Mouse (Mus musculus) ovary, postnatal 36 days (tissue): ENCODE measurements around the gene Serpind1.
A peak's percentile ranks its signal among the peaks of the same experiment; 100 is the strongest.

ENCODE experiments used
- DNase-seq: peaks from one replicate; pipeline ENCODE4 v3.0.0; 2022; ENCODE audit warnings: low spot score, mixed read lengths

Gene Serpind1

DNA sequence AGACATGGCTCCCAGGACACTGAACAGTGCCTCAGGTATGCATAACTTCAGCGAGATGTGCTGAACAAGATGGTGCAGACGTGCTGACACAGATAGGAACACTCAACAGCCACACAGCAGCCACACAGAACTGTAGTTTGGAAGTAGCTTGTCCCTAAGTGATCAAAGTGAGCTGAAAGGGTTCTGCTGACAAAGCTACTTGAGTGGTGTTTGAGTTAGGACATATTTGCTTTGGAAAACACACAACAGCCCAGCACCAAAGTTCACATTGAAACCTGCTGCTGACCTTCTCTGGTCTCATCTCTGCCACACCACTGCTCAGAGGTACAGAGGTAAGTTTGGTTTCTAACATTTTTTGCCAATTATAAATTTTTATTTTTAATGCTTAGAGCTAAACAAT, at the start of gene Serpind1:
TSS of gene Serpind1 (plus strand) at position 256 of the 400 bp plus-strand sequence.
- no peak for DNase-seq

DNA sequence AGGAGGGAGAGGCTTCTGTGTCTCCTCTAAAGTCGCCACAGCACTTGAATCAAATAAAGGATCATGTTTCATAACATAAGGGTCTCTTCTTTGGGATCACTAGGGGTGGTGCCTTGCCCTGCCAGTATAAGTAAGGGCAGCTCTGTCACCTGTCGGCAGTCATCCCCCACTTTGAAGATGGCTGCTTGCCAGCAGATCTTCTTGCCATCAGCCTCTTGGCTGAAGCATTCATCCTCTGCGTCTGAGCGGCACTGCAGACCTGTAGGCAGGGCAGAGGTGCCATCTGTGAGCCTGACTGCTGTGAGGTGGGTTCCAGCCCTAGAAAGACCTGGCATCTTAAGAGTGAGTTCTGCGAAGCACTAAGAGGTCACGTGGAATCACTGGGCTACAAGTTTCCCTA, 48.0 kb upstream of the Serpind1 start:
- DNase-seq: no peak

DNA sequence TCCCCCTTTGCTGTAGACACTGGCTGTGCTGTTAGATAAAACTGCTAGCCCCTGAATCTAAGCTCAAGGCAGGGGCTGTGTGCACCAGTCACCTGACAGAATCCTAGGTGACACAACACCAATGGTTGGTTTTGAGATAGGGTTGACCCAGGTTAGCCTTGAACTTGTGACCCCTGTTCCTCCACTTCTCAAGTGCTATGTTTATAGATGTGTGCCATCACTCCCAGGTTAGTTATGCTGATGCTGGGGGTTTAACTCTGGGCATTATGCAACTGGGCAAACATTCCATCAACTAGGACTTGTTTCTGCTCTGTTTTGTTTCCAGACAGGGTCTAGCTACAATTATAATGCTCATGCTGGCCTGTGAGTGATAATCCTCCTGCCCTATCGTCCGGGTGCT, 44.1 kb upstream of the Serpind1 start:
- no peak for DNase-seq

DNA sequence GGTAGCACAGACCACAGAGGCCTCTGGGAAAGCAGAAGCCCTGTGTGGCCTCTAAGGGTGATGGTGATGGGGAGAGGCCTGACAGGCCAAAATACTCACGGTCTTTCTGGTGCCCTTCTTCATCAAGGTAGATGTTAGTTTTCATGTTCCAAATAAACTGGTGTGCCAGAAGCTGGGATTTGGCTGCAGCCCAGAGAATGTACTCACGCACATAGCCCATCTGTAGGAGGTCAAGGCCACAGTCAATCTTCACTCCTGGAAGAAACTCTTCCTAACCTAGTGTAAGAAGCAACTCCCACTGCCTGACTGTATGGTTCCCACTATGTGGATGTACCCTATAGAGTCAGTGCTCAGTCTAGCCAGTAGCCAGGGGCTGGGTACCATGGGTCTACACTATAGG, 40.2 kb upstream of the Serpind1 start:
- no peak for DNase-seq

DNA sequence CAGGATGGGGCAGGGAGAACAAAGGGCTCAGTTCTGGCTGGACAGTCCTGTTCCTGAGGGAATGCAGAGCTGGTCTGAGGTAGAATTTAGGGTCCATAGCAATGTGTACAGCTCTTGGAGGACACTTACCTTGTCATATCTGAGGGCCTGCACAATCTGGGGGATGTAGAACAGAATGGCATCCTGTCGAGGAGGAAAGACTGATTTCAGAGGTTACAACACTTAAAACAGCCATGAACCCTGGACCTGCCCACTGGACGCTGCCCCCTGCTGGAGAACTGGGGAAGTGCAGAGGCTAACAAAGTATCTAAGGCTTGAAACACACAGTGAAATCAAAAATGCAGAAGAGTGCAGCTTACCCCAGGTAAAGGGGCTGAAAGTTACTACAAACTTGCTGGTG, 38.4 kb upstream of the Serpind1 start:
- peak; percentile 61 for DNase-seq

DNA sequence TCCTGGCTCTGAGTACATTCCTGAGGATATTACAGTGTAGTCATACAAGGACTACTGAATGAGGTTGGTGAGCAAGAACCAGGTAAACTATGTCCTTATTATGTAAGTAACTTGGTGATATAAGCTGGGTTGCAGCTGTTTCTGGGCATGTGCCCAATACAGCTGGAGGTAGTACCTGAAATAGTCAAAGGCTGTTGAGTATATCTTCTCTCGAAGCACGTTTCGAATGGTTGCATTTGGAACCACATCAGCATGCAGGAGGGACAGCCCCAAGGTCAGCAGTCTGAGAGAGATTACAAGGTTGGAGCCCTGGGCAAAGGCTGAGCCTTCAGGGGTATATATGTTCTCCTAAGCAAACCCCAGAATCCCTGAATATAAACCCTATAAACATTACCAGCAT, 30.4 kb upstream of the Serpind1 start:
- DNase-seq: no peak

DNA sequence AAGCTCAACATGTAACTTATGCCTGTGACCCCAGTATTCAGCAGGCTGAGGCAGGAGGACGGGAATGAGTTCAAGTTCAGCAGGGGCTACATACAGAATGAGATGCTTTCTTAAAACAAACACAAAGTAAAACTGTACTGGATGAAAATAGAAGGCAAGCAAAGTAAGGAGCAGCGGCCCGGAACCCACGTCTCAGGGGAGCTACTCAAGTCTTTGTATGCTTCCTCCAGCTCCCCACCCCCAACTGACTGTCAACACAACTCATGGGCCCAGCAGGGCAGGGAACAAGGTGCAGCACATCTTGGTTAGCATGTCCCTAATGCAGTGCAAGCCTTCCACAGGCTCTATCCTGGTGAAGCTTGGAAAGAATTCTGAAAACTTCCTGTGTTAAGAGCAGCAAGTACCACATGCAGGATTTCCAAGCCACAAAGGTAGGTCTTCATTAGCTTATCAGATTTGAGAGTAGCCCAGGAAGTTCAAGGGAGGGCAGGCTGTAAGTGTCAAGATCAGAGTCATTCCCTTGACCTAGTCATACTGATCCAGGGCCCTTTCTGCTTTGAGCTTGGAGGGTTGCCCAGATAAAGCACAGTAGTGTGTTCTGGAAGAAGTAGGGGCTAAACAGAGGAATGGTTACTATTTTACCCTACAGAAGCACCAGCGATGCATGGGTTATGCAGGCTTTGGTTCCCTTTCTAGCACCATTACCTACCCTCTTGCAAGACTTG, 27.5 kb upstream of the Serpind1 start:
- DNase-seq: no peak

DNA sequence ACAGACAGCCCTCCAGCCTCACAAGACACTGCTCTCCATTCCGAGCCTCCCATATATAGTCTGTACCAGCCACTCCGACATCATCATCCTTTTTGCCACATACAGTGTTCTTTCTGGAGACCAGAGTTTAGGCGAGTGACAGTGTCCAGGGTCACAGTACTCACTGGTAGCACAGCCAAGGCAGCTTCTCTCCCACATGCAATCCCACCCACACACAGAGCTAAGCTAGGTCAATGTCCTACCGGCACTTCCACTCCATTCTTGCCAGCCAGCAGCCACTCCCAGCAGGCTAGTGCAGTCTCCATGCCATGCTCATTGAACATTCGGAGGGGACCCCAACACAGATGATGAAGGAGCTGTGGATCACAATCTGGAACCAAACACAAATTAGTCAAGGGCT, 23.7 kb upstream of the Serpind1 start:
- no peak for DNase-seq

DNA sequence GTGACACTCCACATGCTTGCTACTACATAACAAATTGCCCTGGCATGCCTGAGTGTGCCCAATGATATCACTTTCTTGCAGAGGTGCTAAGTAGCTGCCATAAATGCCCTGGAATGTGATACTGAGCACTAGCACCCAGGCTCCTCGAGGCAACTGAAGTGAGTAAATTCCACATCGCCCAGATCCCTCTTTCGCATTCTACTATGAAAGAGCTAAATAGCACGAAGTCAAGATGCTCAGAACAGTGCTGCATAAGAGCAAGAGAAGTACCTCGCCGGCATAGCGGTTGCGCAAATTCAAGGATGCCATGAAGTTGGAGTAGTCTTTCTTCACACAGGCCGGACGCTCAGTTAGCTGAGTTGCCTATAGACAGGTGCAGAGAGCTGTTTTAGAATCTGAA, 22.1 kb upstream of the Serpind1 start:
- DNase-seq: no peak

DNA sequence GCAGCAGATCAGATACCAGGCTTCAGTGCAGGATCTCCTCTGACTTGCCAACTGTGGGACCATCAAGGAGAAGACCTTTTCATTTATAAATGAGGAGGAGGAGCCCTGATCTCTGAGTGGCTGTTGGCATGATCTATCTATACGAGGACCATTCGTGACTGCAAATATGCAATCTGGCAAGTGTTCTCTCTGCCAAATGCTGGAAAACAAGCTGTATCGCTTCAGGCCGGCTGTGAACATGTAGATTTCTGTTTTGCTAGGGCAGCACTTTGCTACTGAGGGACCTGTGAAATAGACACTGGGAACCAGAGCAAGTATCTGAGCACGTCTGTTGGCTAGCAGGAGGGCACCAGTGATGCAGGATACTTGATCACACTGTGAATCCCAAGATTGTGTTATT, 18.6 kb upstream of the Serpind1 start:
- DNase-seq: no peak

DNA sequence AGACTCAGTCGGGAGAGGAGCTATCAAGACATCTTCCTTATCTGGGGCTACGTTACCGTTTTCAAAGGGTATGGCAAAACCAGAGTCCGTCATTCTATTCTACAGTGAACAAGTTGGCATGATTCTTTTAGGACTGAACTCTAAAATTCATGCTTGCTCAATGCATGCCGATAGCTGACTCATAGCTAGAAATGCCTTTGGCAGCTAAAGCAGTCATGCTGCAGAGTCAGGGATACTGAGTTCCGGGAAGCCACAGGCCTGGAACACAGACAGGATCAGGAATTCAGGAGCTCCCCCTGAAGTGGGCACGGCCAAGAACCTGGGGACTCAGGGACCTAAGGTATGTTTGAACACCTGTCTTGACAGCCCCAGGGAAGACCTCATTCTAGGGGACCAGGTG, 14.6 kb upstream of the Serpind1 start:
- DNase-seq: no peak

DNA sequence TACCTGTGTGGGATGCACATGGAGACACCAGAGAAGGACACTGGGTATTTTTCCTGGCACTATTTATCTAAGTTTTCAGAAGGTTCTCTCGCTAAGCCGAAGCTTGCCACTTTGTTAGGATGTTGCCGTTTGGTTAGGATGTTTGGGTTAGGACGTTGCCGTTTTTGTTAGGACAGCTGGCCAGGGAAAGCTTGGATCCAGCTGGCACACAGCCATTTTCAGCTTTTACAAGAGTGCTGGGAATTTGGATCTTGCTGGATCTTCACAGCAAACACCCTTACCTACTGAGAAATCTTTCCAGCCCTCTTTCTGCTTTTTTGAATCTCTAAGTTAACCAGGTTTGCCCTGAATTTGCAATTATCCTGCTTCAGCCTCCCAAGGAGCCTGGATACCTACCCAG, 9.7 kb upstream of the Serpind1 start:
- peak; percentile 13 for DNase-seq

DNA sequence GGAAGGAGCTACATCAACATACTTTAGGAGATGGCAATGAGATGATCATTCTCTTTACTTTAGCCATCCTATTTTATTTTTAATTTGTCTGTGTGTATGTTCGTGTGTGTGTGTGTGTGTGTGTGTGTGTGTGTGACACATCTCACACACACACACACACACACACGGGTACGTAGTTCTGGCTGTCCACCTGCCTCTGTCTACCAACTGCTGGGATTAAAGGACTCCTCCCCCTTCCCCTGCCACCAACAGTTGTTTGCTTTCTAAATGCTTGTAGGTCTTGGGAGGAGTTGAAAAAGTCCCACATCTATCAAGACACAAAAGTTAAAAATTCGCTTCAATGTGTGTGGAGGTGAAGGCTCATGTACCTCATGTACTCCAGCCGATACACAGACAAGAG, 6.4 kb upstream of the Serpind1 start:
- DNase-seq: no peak

DNA sequence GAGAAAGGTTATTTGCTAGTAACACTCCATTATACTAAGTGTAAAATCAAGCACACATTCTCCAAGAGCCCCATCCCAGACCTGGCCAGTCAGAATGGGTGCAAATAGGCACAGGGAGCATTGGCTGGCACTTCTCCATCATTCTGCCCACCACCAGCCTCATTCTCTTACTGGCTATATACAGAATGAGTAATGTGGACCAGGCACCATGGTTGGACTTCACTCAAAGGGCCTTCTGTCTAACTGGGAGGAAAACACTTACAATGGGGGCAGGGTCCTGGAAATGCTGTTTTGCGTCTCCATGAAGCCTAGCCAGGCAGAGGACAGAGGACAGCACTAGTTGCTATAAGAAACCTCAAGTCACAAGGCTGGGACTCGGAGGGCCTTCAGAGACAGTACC, 5.1 kb upstream of the Serpind1 start:
- DNase-seq: no peak

DNA sequence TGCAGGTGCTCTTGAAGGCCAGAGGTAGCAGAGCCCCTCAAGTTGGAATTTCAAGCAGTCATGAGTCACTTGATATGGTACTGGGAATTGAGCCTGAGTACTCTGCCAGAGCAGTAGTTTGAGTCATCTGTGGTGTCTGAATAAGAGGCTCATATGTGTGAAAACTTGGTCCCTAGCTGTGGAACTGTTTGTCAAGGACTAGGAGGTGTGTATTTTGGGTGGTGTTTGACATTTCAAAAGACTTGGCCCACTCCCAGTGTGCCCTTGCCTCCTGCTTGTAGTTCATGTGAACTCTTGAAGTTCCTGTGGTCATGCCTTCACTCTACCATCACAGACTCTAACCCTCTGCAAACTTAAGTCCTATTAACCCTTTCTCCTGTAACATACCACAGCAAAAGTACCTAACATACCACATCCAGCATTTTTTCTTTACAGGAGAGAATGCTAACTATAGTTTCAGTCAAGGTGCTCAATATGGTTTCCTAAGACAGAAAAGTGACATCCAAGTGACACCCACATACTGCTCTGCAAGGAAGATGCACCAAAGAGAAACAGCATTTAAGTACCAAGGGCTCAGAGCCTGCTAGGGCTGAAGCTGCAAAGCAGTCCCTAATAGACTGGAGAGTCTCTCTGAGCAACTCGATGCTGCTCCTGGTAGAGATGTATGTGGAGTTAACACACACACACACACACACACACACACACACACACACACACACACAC, 1.2 kb upstream of the Serpind1 start:
- DNase-seq: no peak

DNA sequence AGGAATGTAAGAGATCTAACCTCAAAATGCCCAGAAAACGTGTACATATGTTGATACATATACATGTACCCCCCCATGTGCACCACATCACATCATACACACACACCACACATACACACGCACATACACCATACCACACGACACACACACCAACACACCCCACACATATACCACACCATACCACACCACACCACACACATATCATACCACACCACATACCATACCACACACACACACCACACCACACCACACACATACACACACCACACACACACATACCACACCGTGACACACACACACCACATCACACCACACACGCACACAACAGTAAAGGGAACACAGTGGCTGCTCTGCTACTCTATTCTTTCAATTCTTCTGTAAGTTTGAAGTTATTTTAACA, 684 bp downstream of the Serpind1 start:
- no peak for DNase-seq

DNA sequence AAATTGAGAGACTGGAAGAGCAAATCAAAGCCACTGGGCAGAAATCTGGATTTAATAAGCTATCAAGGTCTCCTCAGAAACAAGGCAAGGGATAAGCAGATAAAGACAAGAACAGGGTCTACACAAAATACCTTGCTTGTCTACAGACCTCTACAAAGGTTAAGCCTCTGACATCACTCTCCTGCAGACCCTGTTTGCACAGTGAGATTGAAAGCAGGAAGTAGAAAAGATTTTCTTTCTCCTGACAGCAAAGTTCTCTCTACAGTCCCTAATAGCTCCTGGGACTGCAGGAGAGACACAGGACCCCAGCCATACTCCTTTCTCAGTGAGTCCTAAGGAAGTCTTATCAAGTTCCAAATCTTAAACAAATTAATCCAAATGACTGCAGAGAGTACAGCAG, 3.4 kb downstream of the Serpind1 start:
- DNase-seq: no peak

DNA sequence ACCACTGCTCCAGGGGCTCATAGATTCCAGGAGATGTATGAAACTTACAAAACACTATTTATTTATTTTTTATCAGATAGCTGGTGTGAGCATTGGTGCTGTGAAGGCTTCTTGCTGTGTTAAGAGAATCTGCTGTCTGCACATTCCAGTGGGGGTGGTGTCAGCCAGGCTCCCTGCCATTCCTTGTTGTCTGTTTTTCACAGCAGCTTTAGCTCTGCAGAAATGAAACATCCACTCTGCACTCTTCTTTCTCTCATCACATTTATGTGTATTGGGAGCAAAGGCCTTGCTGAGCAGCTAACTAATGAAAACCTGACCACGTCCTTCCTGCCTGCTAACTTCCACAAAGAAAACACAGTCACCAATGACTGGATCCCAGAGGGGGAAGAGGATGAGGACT, 4.9 kb downstream of the Serpind1 start:
- no peak for DNase-seq

DNA sequence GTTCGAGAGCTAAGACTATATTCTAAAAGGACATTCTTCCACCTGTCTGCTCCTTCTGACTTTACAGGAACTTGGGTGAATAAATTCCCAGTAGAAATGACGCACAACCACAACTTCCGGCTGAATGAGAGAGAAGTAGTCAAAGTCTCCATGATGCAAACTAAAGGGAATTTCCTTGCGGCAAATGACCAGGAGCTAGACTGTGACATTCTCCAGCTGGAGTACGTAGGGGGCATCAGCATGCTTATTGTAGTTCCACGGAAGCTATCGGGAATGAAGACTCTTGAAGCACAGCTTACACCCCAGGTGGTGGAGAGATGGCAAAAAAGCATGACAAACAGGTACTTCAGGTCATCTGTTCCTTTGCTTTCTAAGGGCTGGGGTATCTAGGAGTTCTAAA, 8.5 kb downstream of the Serpind1 start:
- no peak for DNase-seq

DNA sequence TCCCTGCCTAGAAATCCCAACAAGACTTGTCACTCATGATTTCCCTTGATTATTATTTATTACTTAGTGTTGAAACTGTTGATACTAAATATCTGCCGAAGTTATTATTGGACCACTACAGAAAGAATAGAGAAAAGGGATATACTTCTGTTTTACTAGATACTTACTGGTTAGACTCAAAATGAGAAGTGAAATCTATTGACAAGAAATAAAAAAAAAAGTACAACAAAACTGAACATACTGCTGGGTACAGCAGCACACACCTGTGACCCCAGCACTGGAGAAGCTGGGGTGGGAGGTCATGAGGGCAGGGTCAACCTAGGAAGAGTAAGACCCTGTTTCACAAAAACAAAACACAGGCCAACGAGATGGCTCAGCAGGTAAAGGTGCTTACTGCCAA, 9.5 kb downstream of the Serpind1 start:
- DNase-seq: no peak

DNA sequence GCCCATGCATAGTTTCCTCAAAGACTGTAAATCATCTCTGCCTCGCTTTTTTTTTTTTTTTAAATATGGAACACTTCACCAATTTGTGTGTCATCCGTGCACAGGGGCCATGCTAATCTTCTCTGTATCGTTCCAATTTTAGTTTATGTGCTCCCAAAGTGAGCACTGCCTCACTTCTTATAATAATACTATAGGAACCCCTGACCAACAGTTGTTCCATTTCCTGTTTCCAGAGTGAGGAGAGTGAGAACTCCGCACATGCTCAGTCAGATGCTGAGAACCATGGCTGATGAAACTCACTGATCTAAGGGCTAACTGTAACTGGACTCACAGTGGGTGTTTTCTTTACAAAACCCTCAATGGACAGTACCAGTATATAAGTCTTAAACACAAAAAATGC, 10.7 kb downstream of the Serpind1 start:
- DNase-seq: no peak

DNA sequence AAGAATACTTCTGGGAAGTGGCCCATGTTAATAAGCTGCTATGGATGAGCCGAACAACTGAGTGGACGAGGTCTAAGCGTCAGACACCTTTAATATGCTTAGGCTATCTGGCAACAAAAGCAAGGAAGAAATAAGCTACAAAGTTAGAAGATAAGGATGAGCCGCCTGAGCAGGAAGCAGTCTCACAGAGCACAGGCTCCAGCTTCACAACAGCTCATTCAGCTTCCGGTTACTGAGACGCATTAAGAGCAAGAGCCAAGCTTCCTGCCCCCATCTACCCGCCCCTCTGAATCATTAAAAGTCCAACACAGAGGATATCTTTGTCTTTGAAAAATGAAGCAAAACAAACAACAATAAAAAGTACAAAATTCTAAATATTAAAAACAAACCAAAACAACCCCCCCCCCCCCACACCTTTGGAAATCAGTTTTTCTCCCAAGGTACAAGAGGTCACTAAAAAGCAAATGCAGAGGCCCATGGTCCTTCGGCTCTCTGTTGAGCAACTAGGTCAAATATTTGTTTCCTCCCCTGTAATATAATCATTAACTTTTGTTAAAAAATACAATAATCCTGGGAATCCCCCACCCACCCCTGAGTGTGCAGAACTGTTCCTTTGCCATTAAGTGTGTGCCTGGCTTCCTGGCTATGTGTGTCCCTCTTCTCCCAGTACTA, 14.1 kb downstream of the Serpind1 start:
- no peak for DNase-seq

DNA sequence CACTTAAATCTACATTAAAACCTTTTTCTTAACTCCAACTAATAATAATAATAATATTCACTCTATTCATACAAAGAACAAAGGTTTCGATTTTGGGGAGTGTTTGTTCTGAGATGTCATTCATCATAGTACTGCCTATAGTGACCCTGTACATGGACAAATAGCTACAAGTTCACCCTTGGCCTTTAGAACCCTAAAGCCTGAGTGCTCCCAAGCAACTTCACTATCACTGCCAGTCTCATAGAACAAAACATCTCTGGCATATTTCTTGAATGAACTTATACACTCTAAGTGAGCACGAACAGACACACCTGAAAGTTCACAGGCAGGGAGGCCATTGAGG, 14.6 kb downstream of the Serpind1 start:
- DNase-seq: no peak

DNA sequence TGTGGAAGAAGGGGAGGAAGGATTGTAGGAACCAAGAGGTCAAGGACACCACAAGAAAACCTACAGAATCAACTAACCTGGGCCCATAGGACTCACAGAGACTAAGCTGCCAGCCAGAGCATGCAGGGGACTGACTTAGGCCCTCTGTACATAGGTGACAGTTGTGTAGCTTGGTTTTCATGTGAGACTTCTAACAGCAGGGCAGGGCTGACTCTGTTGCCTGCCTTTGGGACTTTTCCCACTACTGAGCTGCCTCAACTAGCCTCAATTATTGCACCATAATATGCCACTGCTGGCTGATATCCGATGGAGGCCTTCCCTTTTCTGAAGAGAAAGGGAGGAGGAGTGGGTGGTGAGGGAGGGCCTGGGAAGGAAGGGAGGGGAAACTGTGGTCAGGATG, 15.6 kb downstream of the Serpind1 start:
- no peak for DNase-seq
